Mouse (Mus musculus) monocyte, adult 2 months (primary cell): ENCODE results near the gene Slc4a2.
A peak's percentile ranks its signal among the peaks of the same experiment; 100 is the strongest.

Experiments used
- DNase-seq, 2 experiments: peaks; one replicate each; pipeline ENCODE4 v3.0.0; 2022; ENCODE audit warnings: low spot score in 2 of 2, low read depth in 1 of 2

The Slc4a2 gene

GRCm38 (mm10) chr5:24423129-24424003 is at the start of gene Slc4a2, which contains the start of gene Cdk5:
Gene Slc4a2 (plus strand): TSS chr5:24423837.
Gene Cdk5 (minus strand): TSS chr5:24423530.
- DNase-seq, result peak; percentile 90 to 94

GRCm38 (mm10) chr5:24374216-24374615 is 49.4 kb upstream of the Slc4a2 start:
- DNase-seq, result no peak

- no peak for DNase-seq
Observed at GRCm38 (mm10) chr5:24374666-24375328, 48.8 kb upstream of the Slc4a2 start.

- DNase-seq, result no peak
Observed at GRCm38 (mm10) chr5:24378700-24379099, 44.9 kb upstream of the Slc4a2 start.

- no peak for DNase-seq
Observed at GRCm38 (mm10) chr5:24379501-24379900, 44.1 kb upstream of the Slc4a2 start.

GRCm38 (mm10) chr5:24380499-24380898 is 43.1 kb upstream of the Slc4a2 start:
- no peak for DNase-seq

GRCm38 (mm10) chr5:24381486-24381885 is 42.2 kb upstream of the Slc4a2 start:
- no peak for DNase-seq

- DNase-seq, result no peak
Observed at GRCm38 (mm10) chr5:24381988-24382387, 41.6 kb upstream of the Slc4a2 start.

GRCm38 (mm10) chr5:24383026-24383859 is 40.4 kb upstream of the Slc4a2 start:
- peak; percentile 87 to 89 for DNase-seq

GRCm38 (mm10) chr5:24384407-24384806 is 39.2 kb upstream of the Slc4a2 start:
- no peak for DNase-seq

- DNase-seq, result no peak
Observed at GRCm38 (mm10) chr5:24385374-24385773, 38.3 kb upstream of the Slc4a2 start.

- DNase-seq, result no peak
Observed at GRCm38 (mm10) chr5:24385887-24386550, 37.6 kb upstream of the Slc4a2 start.

- DNase-seq, result no peak
Observed at GRCm38 (mm10) chr5:24387264-24388241, 36.1 kb upstream of the Slc4a2 start.

- no peak for DNase-seq
Observed at GRCm38 (mm10) chr5:24388246-24388915, 35.3 kb upstream of the Slc4a2 start.

- peak; percentile 44 to 53 for DNase-seq
Observed at GRCm38 (mm10) chr5:24389011-24389657, 34.5 kb upstream of the Slc4a2 start.

GRCm38 (mm10) chr5:24389658-24390020 is 34.0 kb upstream of the Slc4a2 start:
- no peak for DNase-seq

GRCm38 (mm10) chr5:24391864-24392263 is 31.8 kb upstream of the Slc4a2 start, which contains the start of gene Atg9b:
Gene Atg9b (minus strand): TSS chr5:24392143.
- DNase-seq, result no peak

- no peak for DNase-seq
Observed at GRCm38 (mm10) chr5:24392724-24393123, 30.9 kb upstream of the Slc4a2 start.
